Mouse (Mus musculus) heart, postnatal 36 days (tissue): ENCODE measurements around the gene Cflar. TPM values are rescaled to one million over a fixed set of nuclear protein-coding genes. Genes with fewer than 3 reads are reported as not detected.

Experiments used
- DNase-seq, 2 experiments: peaks; one replicate each; pipeline ENCODE4 v3.0.0; 2021 to 2022
- intact Hi-C: fragments of 180-260 bp; cut with DNase I; formaldehyde crosslinking; loops from one replicate; pipeline ENCODE4 v1.15.1; 2025
- total RNA-seq, 2 experiments: library from RNA; stranded (reverse); gene quantifications; 2 replicates each; pipeline ENCODE4 v1.2.3; 2021

The Cflar gene
- total RNA-seq, 2 experiments from 2014 or later: 56.4 to 61.5 TPM

- DNase-seq: no peak
- intact Hi-C loops: loop anchor here (5.0 kb wide), 2 partner anchors 36 to 91 kb away; no protein-coding TSS in a partner anchor
These were observed 470 bp upstream of the Cflar start for GRCm38 (mm10) chr1:58710711-58711364.

DNA sequence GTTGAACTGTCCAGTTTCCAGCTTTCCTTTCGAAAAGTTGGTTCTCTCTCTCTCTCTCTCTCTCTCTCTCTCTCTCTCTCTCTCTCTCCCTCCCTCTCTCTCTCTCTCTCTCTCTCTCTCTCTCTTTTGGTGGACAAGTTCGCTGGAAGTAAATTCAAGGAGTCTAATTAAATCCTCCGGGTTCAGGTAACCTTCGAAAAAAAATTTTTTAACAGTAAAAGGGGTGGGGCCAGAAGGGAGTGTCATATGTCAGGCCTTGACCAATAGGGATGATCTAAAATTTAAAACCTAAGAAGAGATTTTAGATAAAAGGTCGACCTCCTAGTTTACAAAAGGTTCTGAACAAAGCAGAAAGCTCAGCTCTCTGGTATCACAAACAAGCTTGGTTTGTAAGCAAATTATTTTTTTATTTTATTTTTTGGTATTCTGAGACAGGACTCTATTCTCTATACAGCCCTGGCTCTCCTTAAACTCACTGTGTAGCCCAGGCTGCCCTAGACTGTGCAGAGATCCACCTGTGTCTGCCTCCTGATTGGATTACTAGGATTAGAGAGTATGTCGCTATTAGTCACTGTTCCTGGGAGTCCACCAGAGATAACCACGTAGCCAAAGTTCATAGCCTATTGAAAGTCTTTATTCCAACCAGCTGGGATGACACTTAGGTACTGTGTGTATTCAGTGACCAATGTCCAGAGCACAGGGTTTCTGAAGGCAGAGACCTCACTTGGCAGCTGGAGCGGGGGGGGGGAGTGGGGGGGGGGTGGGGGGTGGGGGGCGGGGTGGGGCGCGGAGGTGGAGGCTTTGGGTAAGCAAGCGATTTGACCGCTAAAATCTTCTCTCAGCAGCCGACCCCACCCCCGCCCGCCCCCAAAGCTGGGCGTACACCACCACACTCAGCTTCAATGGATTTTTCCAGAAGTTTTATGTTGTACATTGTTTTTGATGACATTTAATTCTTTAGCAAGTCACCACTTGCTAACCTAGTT, 1.1 kb downstream of the Cflar start:
- peak; percentile 45 to 66 for DNase-seq
- intact Hi-C loops: loop anchor here (2.0 to 5.0 kb wide), 3 partner anchors 35 to 90 kb away; no protein-coding TSS in a partner anchor

DNA sequence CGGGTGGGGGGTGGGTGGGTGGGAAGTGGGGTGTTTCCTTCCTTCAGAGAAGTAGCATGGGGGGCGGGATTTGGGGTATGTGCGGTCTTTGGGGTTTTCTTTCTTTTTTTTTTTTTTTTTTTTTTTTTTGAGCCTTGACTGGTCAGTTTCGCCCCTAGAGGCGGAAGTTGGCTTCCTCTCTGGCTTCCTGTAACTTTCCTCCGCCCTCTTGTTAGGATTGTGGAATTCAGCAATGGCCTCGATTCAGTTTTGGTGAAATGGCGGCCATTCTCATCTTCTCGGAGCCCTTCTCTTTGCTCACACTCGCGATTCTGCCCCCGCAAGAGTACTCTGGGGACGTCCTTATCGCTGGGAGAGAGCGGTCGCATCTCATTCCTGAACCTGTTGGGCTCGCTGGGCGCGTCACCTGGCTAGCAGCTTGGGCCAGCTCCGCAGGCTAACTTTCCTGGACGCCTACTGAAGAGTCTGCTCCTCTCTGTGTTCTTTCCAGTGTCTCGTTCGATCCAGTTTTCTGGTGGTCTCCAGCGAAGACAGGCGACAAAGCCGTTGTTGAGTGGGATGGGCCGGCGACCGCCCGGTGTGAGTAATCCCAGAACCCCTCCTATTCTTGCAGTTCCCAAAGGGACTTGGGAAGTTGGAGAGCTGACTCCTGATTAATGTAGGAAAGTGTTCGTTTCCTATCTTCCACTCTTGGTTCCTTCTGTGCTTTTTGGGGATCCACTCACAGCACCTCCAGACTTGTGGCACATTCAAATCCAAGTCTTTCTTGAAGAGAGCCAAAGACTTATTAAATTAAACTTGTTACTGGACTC, 2.0 kb downstream of the Cflar start:
- DNase-seq: peak; percentile 69 to 77
- intact Hi-C loops: loop anchor here (2.0 to 5.0 kb wide), 3 partner anchors 34 to 89 kb away; no protein-coding TSS in a partner anchor

- intact Hi-C loops: loop anchor here (2.0 to 5.0 kb wide), 3 partner anchors 33 to 88 kb away; no protein-coding TSS in a partner anchor
- DNase-seq: peak; percentile 80 to 81
These were observed 2.6 kb downstream of the Cflar start for GRCm38 (mm10) chr1:58713893-58714231.

DNA sequence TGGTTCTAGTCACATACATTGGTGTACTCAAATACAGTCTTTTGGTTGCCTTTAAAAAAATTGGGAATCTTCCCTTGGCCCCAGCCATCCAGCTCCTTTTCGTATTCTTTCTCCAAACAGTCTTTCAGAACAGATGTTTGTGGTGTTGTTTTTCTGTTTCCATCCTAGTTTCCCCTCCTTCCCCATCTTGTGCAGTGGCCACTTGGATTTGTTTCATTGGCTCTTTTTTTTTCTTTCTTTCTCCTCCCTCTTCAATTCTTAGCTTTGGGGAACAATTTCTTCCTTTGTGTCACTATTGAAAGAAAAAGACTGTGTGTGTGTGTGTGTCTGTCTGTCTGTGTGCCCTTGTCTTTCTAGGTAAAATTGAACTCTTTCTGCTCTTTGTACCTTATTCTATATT, 3.1 kb downstream of the Cflar start:
- DNase-seq: no peak
- intact Hi-C loops: loop anchor here (5.0 kb wide), 2 partner anchors 33 to 88 kb away; no protein-coding TSS in a partner anchor

- no peak for DNase-seq
- intact Hi-C loops: no loop called here
These were observed 4.2 kb downstream of the Cflar start for GRCm38 (mm10) chr1:58715536-58715935.

DNA sequence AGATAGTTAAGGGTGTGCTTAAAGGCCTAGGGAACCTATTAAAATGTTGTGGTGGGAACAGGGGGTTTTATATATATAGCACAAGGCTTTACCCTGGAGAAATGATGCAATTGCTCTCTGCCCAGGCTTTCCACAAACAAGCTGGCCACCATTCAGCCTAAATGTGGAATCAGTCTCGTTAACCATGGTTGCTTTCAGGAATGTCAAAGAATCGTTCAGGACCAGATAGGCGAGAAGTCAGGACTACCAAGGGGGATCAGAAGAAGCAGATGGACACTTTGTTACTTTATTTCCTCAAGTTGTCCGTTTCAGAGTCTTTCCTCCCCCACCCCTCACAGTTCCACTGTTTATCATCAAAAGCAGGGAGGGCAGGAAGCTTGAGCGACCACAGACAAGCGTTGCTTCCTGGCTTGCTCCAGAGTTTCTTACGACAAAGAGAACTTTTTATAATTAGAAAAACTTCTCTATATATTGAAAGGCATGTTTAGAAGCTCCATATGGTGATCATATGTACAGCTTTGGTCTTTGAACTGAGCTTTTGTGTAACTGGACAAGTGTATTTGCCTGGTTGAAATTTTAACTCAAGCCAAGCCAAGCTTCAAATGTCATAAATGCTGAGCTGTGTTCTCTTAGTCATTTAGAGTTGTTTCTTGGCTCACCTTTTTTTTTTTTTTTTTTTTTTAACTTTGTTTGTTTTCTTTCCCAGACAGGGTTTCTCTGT, 5.0 kb downstream of the Cflar start:
- DNase-seq: no peak
- intact Hi-C loops: no loop called here

DNA sequence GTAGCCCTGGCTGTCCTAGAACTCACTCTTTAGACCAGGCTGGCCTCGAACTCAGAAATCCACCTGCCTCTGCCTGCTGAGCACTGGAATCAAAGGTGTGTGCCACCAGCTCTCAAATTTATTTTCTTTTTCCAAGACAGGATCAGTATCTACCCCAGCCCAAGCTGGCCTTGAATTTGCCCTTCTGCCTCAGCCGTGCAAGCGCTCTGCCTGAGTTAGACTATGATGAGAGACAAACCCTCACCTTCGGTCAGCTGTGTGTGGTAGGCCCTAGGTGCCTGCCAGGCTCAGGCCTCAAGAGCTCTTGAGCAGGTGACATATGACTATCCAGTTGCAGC, 5.5 kb downstream of the Cflar start:
- intact Hi-C loops: no loop called here
- DNase-seq: no peak

- intact Hi-C loops: no loop called here
- no peak for DNase-seq
These were observed 6.4 kb downstream of the Cflar start for GRCm38 (mm10) chr1:58717589-58718270.

GRCm38 (mm10) chr1:58719356-58719945, 8.1 kb downstream of the Cflar start:
- intact Hi-C loops: no loop called here
- no peak for DNase-seq

- intact Hi-C loops: no loop called here
- DNase-seq: no peak
These were observed 8.8 kb downstream of the Cflar start for GRCm38 (mm10) chr1:58720090-58720489.

- intact Hi-C loops: no loop called here
- no peak for DNase-seq
These were observed 9.7 kb downstream of the Cflar start for GRCm38 (mm10) chr1:58720988-58721387.

DNA sequence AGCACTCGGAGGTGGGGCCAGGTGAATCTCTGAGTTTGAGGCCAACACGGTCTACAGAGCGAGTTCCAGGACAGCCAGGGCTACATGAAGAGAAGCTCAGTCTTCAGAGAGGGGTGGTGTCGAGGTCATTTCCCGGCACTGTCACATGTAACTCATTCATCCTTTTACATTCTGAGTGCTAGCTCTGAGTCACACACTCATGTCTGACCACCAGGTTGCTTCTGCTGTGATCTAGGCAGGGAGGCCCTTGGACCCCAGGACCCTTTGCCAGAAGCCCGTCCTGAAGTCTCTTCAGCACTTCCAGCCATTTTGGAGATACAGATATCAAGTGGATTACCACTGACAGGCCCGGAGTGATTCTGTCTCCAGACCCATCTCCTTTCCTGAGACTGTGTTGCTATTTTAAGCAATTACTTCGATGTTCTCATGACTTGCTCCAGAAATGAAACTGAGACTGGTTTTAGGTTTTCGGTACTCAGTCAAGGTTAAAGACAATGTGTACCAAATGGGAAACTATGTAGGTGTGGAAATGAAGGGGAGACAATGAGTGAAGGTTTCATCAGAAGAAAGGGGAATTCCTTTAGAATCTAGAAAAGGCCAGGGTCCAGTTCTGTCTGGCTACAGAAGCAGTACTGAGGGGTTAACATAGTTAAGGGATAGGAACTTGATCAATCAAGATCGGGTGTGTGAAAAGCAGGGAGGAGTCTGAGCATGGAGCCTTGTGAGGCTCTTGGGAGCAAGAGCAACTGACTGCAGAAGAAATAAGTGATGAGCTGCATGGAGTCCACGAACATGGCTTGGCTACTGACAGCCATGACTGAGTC, 11.0 kb downstream of the Cflar start:
- intact Hi-C loops: no loop called here
- DNase-seq: no peak

DNA sequence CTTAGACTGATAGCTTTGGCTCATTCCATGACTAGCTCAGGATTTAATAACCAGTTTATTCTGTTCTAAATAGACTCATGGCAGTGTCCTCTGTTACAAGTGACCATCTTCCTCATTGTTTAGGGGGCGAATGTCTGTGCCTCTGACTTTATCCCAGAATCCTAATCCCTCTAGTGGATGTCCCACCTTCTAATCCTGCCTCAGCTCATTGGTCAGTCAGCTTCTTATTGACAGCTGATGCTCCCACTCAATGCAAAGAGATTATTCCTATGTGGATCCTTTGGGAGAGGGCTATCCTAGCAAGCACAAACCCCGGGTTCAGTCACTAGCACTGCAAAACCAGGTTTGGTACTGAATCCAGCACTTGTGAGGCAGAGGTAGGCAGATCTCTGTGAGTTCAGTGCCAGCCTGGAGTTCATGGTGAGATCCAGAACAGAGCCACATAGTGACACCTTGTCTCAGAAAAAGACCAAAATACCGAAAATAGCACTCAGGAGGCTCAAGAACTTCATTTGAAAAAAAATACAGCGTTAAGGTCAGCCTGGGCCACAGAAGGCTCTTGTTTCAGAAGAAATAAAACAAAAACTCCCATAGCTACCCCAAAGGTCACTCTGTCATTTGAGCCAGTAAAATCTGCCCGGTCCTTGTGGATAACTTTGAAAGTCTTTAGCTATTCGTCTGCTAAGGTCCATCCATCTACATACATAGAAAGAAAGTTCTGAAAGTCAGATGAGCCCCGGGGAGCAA, 11.9 kb downstream of the Cflar start:
- no peak for DNase-seq
- intact Hi-C loops: no loop called here

- no peak for DNase-seq
- intact Hi-C loops: no loop called here
These were observed 12.6 kb downstream of the Cflar start for GRCm38 (mm10) chr1:58723809-58724405.

DNA sequence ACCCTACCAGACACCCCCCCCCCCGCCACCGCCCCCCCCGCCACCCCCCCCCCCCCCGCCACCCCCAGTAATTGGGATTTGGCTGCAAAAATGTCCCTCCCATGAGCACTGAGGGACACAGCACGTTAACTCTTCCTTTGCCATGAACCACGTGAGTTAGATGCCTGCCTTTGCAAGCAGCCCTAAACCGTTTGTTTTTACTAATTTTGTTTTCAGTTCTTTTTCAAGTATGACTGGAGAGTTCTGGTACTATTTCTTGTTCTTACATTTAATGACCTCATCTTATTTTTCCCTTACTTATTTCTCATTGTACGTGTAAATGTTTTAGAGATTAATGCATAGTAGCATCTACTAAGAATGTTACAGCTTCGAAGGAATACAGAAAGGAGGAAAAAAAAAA, 13.2 kb downstream of the Cflar start:
- DNase-seq: no peak

DNA sequence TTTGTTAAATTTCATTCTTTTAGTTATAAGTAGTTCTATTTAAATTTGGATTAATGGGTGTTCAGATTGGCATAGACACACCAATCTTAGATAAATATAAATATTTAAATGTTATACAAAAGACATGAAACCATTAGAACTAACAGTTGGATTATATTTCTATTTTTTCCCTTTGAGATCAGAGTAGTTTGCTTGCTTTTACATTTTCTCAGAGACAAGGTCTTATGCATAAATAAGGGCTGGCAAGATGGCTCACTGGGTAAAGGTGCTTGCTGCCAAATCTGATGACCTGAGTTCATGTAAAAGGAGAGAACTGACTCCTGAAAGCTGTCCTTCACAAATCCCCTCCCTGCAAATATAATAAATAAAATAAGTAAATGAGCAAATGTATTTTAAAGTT, 13.8 kb downstream of the Cflar start:
- intact Hi-C loops: no loop called here
- DNase-seq: no peak

More for the DNA sequence above, 13.2 kb downstream of the Cflar start:
- intact Hi-C loops: no loop called here
